Mouse (Mus musculus) liver, embryonic 15.5 days (tissue): ENCODE results near the gene Agrp. TPM values are rescaled to one million over a fixed set of nuclear protein-coding genes. Genes with fewer than 3 reads are reported as not detected.

Experiments used
- ATAC-seq: fragments of 200-750 bp; cut with Nextera tagmentation; 2 replicates; pipeline ENCODE4 v1.8.0; 2017; ENCODE audit warnings: moderate number of reproducible peaks, mild to moderate bottlenecking, moderate library complexity; ENCODE audit not compliant: insufficient read depth
- H3K27ac ChIP-seq: fragments of 300-500 bp; sonication (generic); replicated peaks from 2 replicates; pipeline ENCODE4 v1.5.1; 2015; ENCODE audit warnings: mild to moderate bottlenecking, inconsistent platforms
- H3K27me3 ChIP-seq: fragments of 300-500 bp; sonication (generic); 2 replicates; pipeline ENCODE4 v1.6.1; 2015; ENCODE audit warnings: mild to moderate bottlenecking, inconsistent platforms
- H3K36me3 ChIP-seq: fragments of 300-500 bp; sonication (generic); replicated peaks from 2 replicates; pipeline ENCODE4 v1.6.1; 2015; ENCODE audit warnings: moderate library complexity, mild to moderate bottlenecking, inconsistent platforms
- H3K4me1 ChIP-seq: fragments of 300-500 bp; sonication (generic); replicated peaks from 2 replicates; pipeline ENCODE4 v1.6.1; 2015; ENCODE audit warnings: inconsistent platforms
- H3K4me2 ChIP-seq: fragments of 300-500 bp; sonication (generic); 2 replicates; pipeline ENCODE4 v1.6.1; 2015; ENCODE audit warnings: moderate library complexity, mild to moderate bottlenecking, inconsistent platforms
- H3K4me3 ChIP-seq: fragments of 300-500 bp; sonication (generic); replicated peaks from 2 replicates; pipeline ENCODE4 v1.5.1; 2015; ENCODE audit warnings: mild to moderate bottlenecking, inconsistent platforms
- H3K9ac ChIP-seq: fragments of 300-500 bp; sonication (generic); 2 replicates; pipeline ENCODE4 v1.6.1; 2015; ENCODE audit warnings: moderate library complexity, mild to moderate bottlenecking, inconsistent platforms
- H3K9me3 ChIP-seq: fragments of 300-500 bp; sonication (generic); replicated peaks from 2 replicates; pipeline ENCODE4 v1.6.1; 2016; ENCODE audit warnings: inconsistent platforms
- WGBS: fragments of 180-500 bp; shearing (Covaris S2); methylation state at CpG from one replicate; pipeline ENCODE4 v1.1.7; 2015; ENCODE audit warnings: mixed read lengths; ENCODE audit not compliant: insufficient replicate concordance; 5-methylcytosine and 5-hydroxymethylcytosine counted together
- polyA plus RNA-seq: library from polyadenylated mRNA; unstranded; fragments of >200 nt; fragmentation: Nextera tagmentation; extraction: Ambion mirVana; gene quantifications from 2 replicates; pipeline ENCODE4 v1.2.1, GENCODE M21; 2015

The Agrp gene
- polyA plus RNA-seq, 1 experiment from 2014 or later, result 0.18 TPM

GRCm38 (mm10) chr8:105601301-105601700 lies 35.9 kb downstream of the Agrp start:
- peaks cover 33% of the 10 kb centered on the region for H3K4me1 ChIP-seq
- H3K4me2 ChIP-seq, result no peak overlapping the region
- peaks cover 11% of the 10 kb centered on the region; the same call in 1 of the 2 replicates for H3K27me3 ChIP-seq
- H3K36me3 ChIP-seq, result no peaks in the 10 kb centered on the region
- ATAC-seq, result no peak
- H3K4me3 ChIP-seq, result no peak overlapping the region
- H3K27ac ChIP-seq, result no peak overlapping the region
- 76% methylated on average over 5 of the region's 5 CpGs for WGBS
- H3K9me3 ChIP-seq, result no peaks in the 10 kb centered on the region
- no peak overlapping the region for H3K9ac ChIP-seq

GRCm38 (mm10) chr8:105598777-105599176 lies 38.4 kb downstream of the Agrp start:
- Histone ChIP-seq H3K4me2 (no peak overlapping the region), H3K36me3 (no peaks in the 10 kb centered on the region), H3K27me3 (peaks cover 14% of the 10 kb centered on the region), H3K27ac (no peak overlapping the region), H3K9me3 (no peaks in the 10 kb centered on the region), H3K4me1 (peaks cover 18% of the 10 kb centered on the region), H3K9ac (no peak overlapping the region), H3K4me3 (no peak overlapping the region)
- 45% methylated on average over 6 of the region's 6 CpGs for WGBS
- ATAC-seq, result no peak

- Histone ChIP-seq H3K27me3 (peaks cover 17% of the 10 kb centered on the region), H3K27ac (no peak overlapping the region), H3K9ac (no peak overlapping the region), H3K4me3 (peak overlapping the region; percentile 40), H3K4me1 (peaks cover 20% of the 10 kb centered on the region), H3K4me2 (peak overlapping the region; percentile 68), H3K9me3 (no peaks in the 10 kb centered on the region), H3K36me3 (no peaks in the 10 kb centered on the region)
- peak; percentile 75 for ATAC-seq
- WGBS, result 3% methylated on average over 14 of the region's 14 CpGs
Observed at GRCm38 (mm10) chr8:105596362-105597034, 40.7 kb downstream of the Agrp start.

GRCm38 (mm10) chr8:105594451-105595242 lies 42.5 kb downstream of the Agrp start:
- 63% methylated on average over 18 of the region's 18 CpGs for WGBS

GRCm38 (mm10) chr8:105593859-105594258 lies 43.3 kb downstream of the Agrp start:
- no peak overlapping the region for H3K4me3 ChIP-seq
- ATAC-seq, result no peak
- H3K9ac ChIP-seq, result no peak overlapping the region
- peaks cover 17% of the 10 kb centered on the region for H3K27me3 ChIP-seq
- 32% methylated on average over 15 of the region's 15 CpGs for WGBS
- no peaks in the 10 kb centered on the region for H3K36me3 ChIP-seq
- H3K4me2 ChIP-seq, result no peak overlapping the region
- H3K9me3 ChIP-seq, result no peaks in the 10 kb centered on the region
- H3K27ac ChIP-seq, result no peak overlapping the region
- peaks cover 20% of the 10 kb centered on the region for H3K4me1 ChIP-seq

More at GRCm38 (mm10) chr8:105594451-105595242, 42.5 kb downstream of the Agrp start:
- Histone ChIP-seq H3K9me3 (no peaks in the 10 kb centered on the region), H3K27ac (no peak overlapping the region), H3K36me3 (no peaks in the 10 kb centered on the region), H3K4me3 (no peak overlapping the region), H3K4me2 (no peak overlapping the region), H3K27me3 (peaks cover 17% of the 10 kb centered on the region), H3K9ac (no peak overlapping the region), H3K4me1 (peaks cover 20% of the 10 kb centered on the region)
- ATAC-seq, result no peak

GRCm38 (mm10) chr8:105592431-105592830 lies 44.8 kb downstream of the Agrp start:
- Histone ChIP-seq H3K4me1 (peaks cover 20% of the 10 kb centered on the region), H3K27ac (no peak overlapping the region), H3K27me3 (peaks cover 17% of the 10 kb centered on the region), H3K4me2 (no peak overlapping the region), H3K36me3 (no peaks in the 10 kb centered on the region), H3K9ac (no peak overlapping the region), H3K4me3 (no peak overlapping the region), H3K9me3 (no peaks in the 10 kb centered on the region)
- ATAC-seq, result no peak
- WGBS, result 70% methylated on average over 2 of the region's 2 CpGs

- H3K4me2 ChIP-seq, result no peak overlapping the region
Observed at GRCm38 (mm10) chr8:105579719-105580118, 57.5 kb downstream of the Agrp start.

GRCm38 (mm10) chr8:105575538-105575937 lies 61.7 kb downstream of the Agrp start:
- Histone ChIP-seq H3K4me3 (no peak overlapping the region), H3K27me3 (no peaks in the 10 kb centered on the region), H3K9ac (no peak overlapping the region), H3K4me2 (no peak overlapping the region), H3K36me3 (no peaks in the 10 kb centered on the region), H3K4me1 (no peaks in the 10 kb centered on the region), H3K27ac (no peak overlapping the region), H3K9me3 (no peaks in the 10 kb centered on the region)
- WGBS, result 73% methylated on average over 3 of the region's 3 CpGs
- ATAC-seq, result no peak

More at GRCm38 (mm10) chr8:105579719-105580118, 57.5 kb downstream of the Agrp start:
- Histone ChIP-seq H3K9ac (no peak overlapping the region), H3K4me3 (no peak overlapping the region), H3K9me3 (no peaks in the 10 kb centered on the region), H3K4me1 (no peaks in the 10 kb centered on the region), H3K27me3 (no peaks in the 10 kb centered on the region), H3K27ac (no peak overlapping the region), H3K36me3 (no peaks in the 10 kb centered on the region)
- WGBS, result 32% methylated on average over 3 of the region's 3 CpGs
- ATAC-seq, result no peak

- ATAC-seq, result no peak
- H3K4me3 ChIP-seq, result no peak overlapping the region
- H3K36me3 ChIP-seq, result no peaks in the 10 kb centered on the region
- H3K9me3 ChIP-seq, result no peaks in the 10 kb centered on the region
- no peak overlapping the region for H3K9ac ChIP-seq
- H3K27me3 ChIP-seq, result no peaks in the 10 kb centered on the region
- no peak overlapping the region for H3K4me2 ChIP-seq
- H3K27ac ChIP-seq, result no peak overlapping the region
- H3K4me1 ChIP-seq, result no peaks in the 10 kb centered on the region
- WGBS, result 44% methylated on average over 6 of the region's 6 CpGs
Observed at GRCm38 (mm10) chr8:105574741-105575140, 62.5 kb downstream of the Agrp start.

GRCm38 (mm10) chr8:105573427-105573826 lies 63.8 kb downstream of the Agrp start:
- Histone ChIP-seq H3K27ac (no peak overlapping the region), H3K36me3 (no peaks in the 10 kb centered on the region), H3K4me2 (no peak overlapping the region), H3K9ac (no peak overlapping the region), H3K4me3 (no peak overlapping the region), H3K27me3 (no peaks in the 10 kb centered on the region), H3K9me3 (no peaks in the 10 kb centered on the region), H3K4me1 (no peaks in the 10 kb centered on the region)
- ATAC-seq, result no peak

GRCm38 (mm10) chr8:105571810-105572209 lies 65.4 kb downstream of the Agrp start:
- Histone ChIP-seq H3K4me2 (no peak overlapping the region), H3K9ac (no peak overlapping the region), H3K9me3 (no peaks in the 10 kb centered on the region), H3K4me3 (no peak overlapping the region), H3K36me3 (no peaks in the 10 kb centered on the region), H3K27me3 (peaks cover 7% of the 10 kb centered on the region; the same call in 1 of the 2 replicates), H3K4me1 (peaks cover 7% of the 10 kb centered on the region), H3K27ac (no peak overlapping the region)
- WGBS, result 73% methylated on average over 9 of the region's 9 CpGs
- no peak for ATAC-seq
